Mouse (Mus musculus): ENCODE measurements around the gene Gp2. TPM values are rescaled to one million over a fixed set of nuclear protein-coding genes. Genes with fewer than 3 reads are reported as not detected.

The Gp2 gene
- polyA plus RNA-seq, 1 experiment = not detected

- H3K9me3 ChIP-seq = peaks cover 5% of the 10 kb centered on the region; the same call in 1 of the 2 replicates
- no peaks in the 10 kb centered on the region for H3K36me3 ChIP-seq (replicated peaks; ENCODE audit: low read length)
- no peaks in the 10 kb centered on the region; the same call in 1 of the 2 replicates for H3K4me1 ChIP-seq
- no peak overlapping the region for H3K4me3 ChIP-seq (replicated peaks)
- no peak for TF ChIP-seq GATA1 (IDR thresholded peaks at IDR 0.05; ENCODE audit: borderline replicate concordance, low read length)
- TF ChIP-seq FLI1 (IDR thresholded peaks at IDR 0.05; ENCODE audit: low read length) = no peak
- H3K27me3 ChIP-seq (replicated peaks) = no peaks in the 10 kb centered on the region
Measured at GRCm38 (mm10) chr7:119427180-119427616, 31.9 kb downstream of the Gp2 start.

DNA sequence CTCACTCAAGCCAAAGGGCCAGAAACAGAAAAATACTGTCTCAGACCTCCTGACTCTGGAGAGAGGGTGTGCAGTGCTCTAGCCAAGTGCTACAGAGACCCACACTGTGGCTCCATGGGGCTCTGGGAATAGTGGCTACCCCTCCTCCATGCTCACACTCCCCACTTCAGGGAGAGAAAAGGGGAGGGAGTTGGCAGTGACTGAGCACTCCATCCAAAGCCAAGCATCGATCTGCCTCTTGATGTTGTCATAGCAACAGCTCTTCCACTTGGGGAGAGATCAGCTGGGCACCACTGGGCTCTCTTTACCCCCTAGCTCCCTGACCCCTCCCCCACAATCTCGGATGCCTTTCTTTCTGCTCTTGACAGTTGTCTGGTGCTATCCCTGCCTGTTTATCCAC, 38.4 kb downstream of the Gp2 start:
- TF ChIP-seq FLI1 (IDR thresholded peaks at IDR 0.05; ENCODE audit: low read length) (no peak), GATA1 (IDR thresholded peaks at IDR 0.05; ENCODE audit: borderline replicate concordance, low read length) (no peak)
- Histone ChIP-seq H3K4me3 (replicated peaks) (no peak overlapping the region), H3K4me1 (no peaks in the 10 kb centered on the region), H3K36me3 (replicated peaks; ENCODE audit: low read length) (no peaks in the 10 kb centered on the region), H3K9me3 (no peaks in the 10 kb centered on the region), H3K27me3 (replicated peaks) (no peaks in the 10 kb centered on the region)

GRCm38 (mm10) chr7:119418523-119418922, 40.6 kb downstream of the Gp2 start:
- TF ChIP-seq GATA1 (IDR thresholded peaks at IDR 0.05; ENCODE audit: borderline replicate concordance, low read length) (no peak), FLI1 (IDR thresholded peaks at IDR 0.05; ENCODE audit: low read length) (no peak)
- no peak overlapping the region for H3K4me3 ChIP-seq (replicated peaks)

DNA sequence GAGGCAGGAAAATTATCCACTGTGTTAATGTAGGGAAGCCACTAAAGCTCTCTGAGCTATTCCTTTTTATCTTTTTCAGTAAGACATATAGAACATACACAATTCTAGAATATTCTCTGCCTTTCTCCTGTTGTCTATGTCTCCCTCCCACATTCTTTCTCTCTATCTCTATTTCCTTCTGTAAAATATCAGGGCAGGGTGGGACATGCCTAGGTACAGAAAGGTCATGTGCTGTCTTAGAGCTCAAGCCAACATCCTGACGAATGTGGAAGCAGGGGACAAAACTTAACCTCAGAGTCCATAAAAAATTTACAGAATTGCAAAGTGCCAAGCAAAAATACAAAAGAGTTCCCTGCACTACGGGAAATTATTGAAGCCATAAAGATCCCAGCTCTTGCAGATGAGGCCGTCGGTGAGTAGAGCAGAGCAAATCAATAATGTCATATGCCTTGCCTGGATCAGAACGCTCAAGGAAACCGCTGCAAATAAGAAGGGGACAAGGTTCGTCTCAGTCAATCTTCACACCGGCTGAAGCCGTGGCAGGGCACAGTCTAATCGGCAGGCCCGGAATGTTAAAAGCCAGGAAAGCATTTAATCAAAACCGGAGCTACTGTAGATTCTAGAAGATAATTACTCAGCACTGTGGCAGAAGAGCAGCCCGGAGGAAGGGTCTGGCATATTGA, 64.9 kb downstream of the Gp2 start:
- no peaks in the 10 kb centered on the region for H3K4me1 ChIP-seq
- H3K36me3 ChIP-seq (replicated peaks; ENCODE audit: low read length) = no peaks in the 10 kb centered on the region
- TF ChIP-seq GATA1 (IDR thresholded peaks at IDR 0.05; ENCODE audit: borderline replicate concordance, low read length) = no peak
- TF ChIP-seq FLI1 (IDR thresholded peaks at IDR 0.05; ENCODE audit: low read length) = no peak
- no peaks in the 10 kb centered on the region for H3K9me3 ChIP-seq
- no peak overlapping the region for H3K4me3 ChIP-seq (replicated peaks)
- H3K27me3 ChIP-seq (replicated peaks) = no peaks in the 10 kb centered on the region

More at GRCm38 (mm10) chr7:119418523-119418922, 40.6 kb downstream of the Gp2 start:
- H3K4me1 ChIP-seq = no peaks in the 10 kb centered on the region
- no peaks in the 10 kb centered on the region for H3K9me3 ChIP-seq
- no peaks in the 10 kb centered on the region for H3K36me3 ChIP-seq (replicated peaks; ENCODE audit: low read length)
- H3K27me3 ChIP-seq (replicated peaks) = no peaks in the 10 kb centered on the region

Other genes with a start within 250 kb of the Gp2 start
- gene Umod, start 20.0 kb upstream of the Gp2 start, polyA plus RNA-seq (2012; ENCODE audit: insufficient read depth, low replicate concordance) = not detected in 2 replicates
- gene Acsm5, start 60.2 kb upstream of the Gp2 start, polyA plus RNA-seq (2012; ENCODE audit: insufficient read depth, low replicate concordance) = not detected in 2 replicates
- gene Pdilt, start 64.2 kb upstream of the Gp2 start, polyA plus RNA-seq (2012; ENCODE audit: insufficient read depth, low replicate concordance) = not detected in 2 replicates
- gene Acsm2, start 95.1 kb upstream of the Gp2 start, polyA plus RNA-seq (2012; ENCODE audit: insufficient read depth, low replicate concordance) = not detected in 2 replicates
- gene Acsm1, start 147.7 kb upstream of the Gp2 start, polyA plus RNA-seq (2012; ENCODE audit: insufficient read depth, low replicate concordance) = not detected in 2 replicates
- not detected in 2 replicates for gene Acsm4, start 230.7 kb upstream of the Gp2 start, polyA plus RNA-seq (2012; ENCODE audit: insufficient read depth, low replicate concordance)